Mouse (Mus musculus): ENCODE measurements around the gene Sema4f. TPM values are rescaled to one million over a fixed set of nuclear protein-coding genes. Genes with fewer than 3 reads are reported as not detected.
A peak's percentile ranks its signal among the peaks of the same experiment; 100 is the strongest.

Sema4f gene
- polyA plus RNA-seq, 1 experiment from 2014 or later = 0.56 TPM

- no peaks in the 10 kb centered on the region for H3K9me3 ChIP-seq (ENCODE audit: control insufficient read depth)
- H3K4me1 ChIP-seq (replicated peaks; ENCODE audit: control insufficient read depth, insufficient read depth, low read length) = no peaks in the 10 kb centered on the region
- no peak overlapping the region for H3K9ac ChIP-seq (ENCODE audit: low read depth, low read length)
- TF ChIP-seq CTCF (IDR thresholded peaks at IDR 0.05; ENCODE audit: low read depth) = no peak
- H3K27me3 ChIP-seq (replicated peaks; ENCODE audit: control insufficient read depth, insufficient read depth, low read length) = no peaks in the 10 kb centered on the region
- H3K36me3 ChIP-seq (ENCODE audit: control insufficient read depth, insufficient read depth) = no peaks in the 10 kb centered on the region
- 80% methylated on average over 7 of the region's 7 CpGs for WGBS
- H3K4me3 ChIP-seq (ENCODE audit: low read depth, low read length) = no peak overlapping the region
- H3K4me2 ChIP-seq (replicated peaks; ENCODE audit: low read depth) = no peak overlapping the region
- H3K27ac ChIP-seq (ENCODE audit: low read depth, low read length) = no peak overlapping the region
- no peak for ATAC-seq
These were observed 13.0 kb downstream of the Sema4f start for GRCm38 (mm10) chr6:82926528-82926927.

GRCm38 (mm10) chr6:82926106-82926505 lies 13.5 kb downstream of the Sema4f start:
- H3K4me3 ChIP-seq (ENCODE audit: low read depth, low read length) = no peak overlapping the region
- 71% methylated on average over 10 of the region's 10 CpGs for WGBS
- no peak for ATAC-seq
- no peaks in the 10 kb centered on the region for H3K9me3 ChIP-seq (ENCODE audit: control insufficient read depth)
- H3K27me3 ChIP-seq (replicated peaks; ENCODE audit: control insufficient read depth, insufficient read depth, low read length) = no peaks in the 10 kb centered on the region
- H3K4me2 ChIP-seq (replicated peaks; ENCODE audit: low read depth) = no peak overlapping the region
- no peaks in the 10 kb centered on the region for H3K4me1 ChIP-seq (replicated peaks; ENCODE audit: control insufficient read depth, insufficient read depth, low read length)
- H3K9ac ChIP-seq (ENCODE audit: low read depth, low read length) = no peak overlapping the region
- no peaks in the 10 kb centered on the region for H3K36me3 ChIP-seq (ENCODE audit: control insufficient read depth, insufficient read depth)
- H3K27ac ChIP-seq (ENCODE audit: low read depth, low read length) = no peak overlapping the region
- no peak for TF ChIP-seq CTCF (IDR thresholded peaks at IDR 0.05; ENCODE audit: low read depth)

- no peak overlapping the region for H3K27ac ChIP-seq (ENCODE audit: low read depth, low read length)
These were observed 14.6 kb downstream of the Sema4f start for GRCm38 (mm10) chr6:82925005-82925404.

GRCm38 (mm10) chr6:82921426-82922224 lies 17.9 kb downstream of the Sema4f start:
- Histone ChIP-seq H3K4me3 (ENCODE audit: low read depth, low read length) (no peak overlapping the region), H3K9me3 (ENCODE audit: control insufficient read depth) (no peaks in the 10 kb centered on the region), H3K27me3 (replicated peaks; ENCODE audit: control insufficient read depth, insufficient read depth, low read length) (peaks cover 3% of the 10 kb centered on the region; the same call in 1 of the 2 replicates), H3K27ac (ENCODE audit: low read depth, low read length) (no peak overlapping the region), H3K9ac (ENCODE audit: low read depth, low read length) (no peak overlapping the region), H3K4me1 (replicated peaks; ENCODE audit: control insufficient read depth, insufficient read depth, low read length) (no peaks in the 10 kb centered on the region), H3K36me3 (ENCODE audit: control insufficient read depth, insufficient read depth) (no peaks in the 10 kb centered on the region), H3K4me2 (replicated peaks; ENCODE audit: low read depth) (no peak overlapping the region)
- TF ChIP-seq CTCF (IDR thresholded peaks at IDR 0.05; ENCODE audit: low read depth) = no peak
- ATAC-seq = no peak
- WGBS = 75% methylated on average over 9 of the region's 9 CpGs

More at GRCm38 (mm10) chr6:82925005-82925404, 14.6 kb downstream of the Sema4f start:
- H3K36me3 ChIP-seq (ENCODE audit: control insufficient read depth, insufficient read depth) = no peaks in the 10 kb centered on the region
- no peak overlapping the region for H3K4me3 ChIP-seq (ENCODE audit: low read depth, low read length)
- H3K9me3 ChIP-seq (ENCODE audit: control insufficient read depth) = no peaks in the 10 kb centered on the region
- H3K4me2 ChIP-seq (replicated peaks; ENCODE audit: low read depth) = no peak overlapping the region
- H3K4me1 ChIP-seq (replicated peaks; ENCODE audit: control insufficient read depth, insufficient read depth, low read length) = no peaks in the 10 kb centered on the region
- WGBS = 57% methylated on average over 3 of the region's 3 CpGs
- peak; percentile 51 for TF ChIP-seq CTCF (IDR thresholded peaks at IDR 0.05; ENCODE audit: low read depth)
- H3K9ac ChIP-seq (ENCODE audit: low read depth, low read length) = no peak overlapping the region
- ATAC-seq = no peak
- no peaks in the 10 kb centered on the region for H3K27me3 ChIP-seq (replicated peaks; ENCODE audit: control insufficient read depth, insufficient read depth, low read length)

GRCm38 (mm10) chr6:82919520-82919919 lies 20.0 kb downstream of the Sema4f start:
- 56% methylated on average over 8 of the region's 8 CpGs for WGBS
- Histone ChIP-seq H3K27me3 (replicated peaks; ENCODE audit: control insufficient read depth, insufficient read depth, low read length) (peaks cover 3% of the 10 kb centered on the region; the same call in 1 of the 2 replicates), H3K27ac (ENCODE audit: low read depth, low read length) (no peak overlapping the region), H3K4me3 (ENCODE audit: low read depth, low read length) (no peak overlapping the region), H3K4me2 (replicated peaks; ENCODE audit: low read depth) (no peak overlapping the region), H3K36me3 (ENCODE audit: control insufficient read depth, insufficient read depth) (no peaks in the 10 kb centered on the region), H3K9me3 (ENCODE audit: control insufficient read depth) (no peaks in the 10 kb centered on the region), H3K4me1 (replicated peaks; ENCODE audit: control insufficient read depth, insufficient read depth, low read length) (no peaks in the 10 kb centered on the region), H3K9ac (ENCODE audit: low read depth, low read length) (no peak overlapping the region)
- 0 out of 2 replicates have a peak, but pooled peaks have one; percentile 9 for TF ChIP-seq CTCF (IDR thresholded peaks at IDR 0.05; ENCODE audit: low read depth)
- no peak for ATAC-seq

- H3K36me3 ChIP-seq (ENCODE audit: control insufficient read depth, insufficient read depth) = no peaks in the 10 kb centered on the region
- H3K9me3 ChIP-seq (ENCODE audit: control insufficient read depth) = no peaks in the 10 kb centered on the region
- no peak for TF ChIP-seq CTCF (IDR thresholded peaks at IDR 0.05; ENCODE audit: low read depth)
- no peaks in the 10 kb centered on the region for H3K4me1 ChIP-seq (replicated peaks; ENCODE audit: control insufficient read depth, insufficient read depth, low read length)
- no peak for ATAC-seq
- H3K4me2 ChIP-seq (replicated peaks; ENCODE audit: low read depth) = no peak overlapping the region
- no peak overlapping the region for H3K4me3 ChIP-seq (ENCODE audit: low read depth, low read length)
- H3K27ac ChIP-seq (ENCODE audit: low read depth, low read length) = no peak overlapping the region
- 83% methylated on average over 14 of the region's 14 CpGs for WGBS
- peaks cover 3% of the 10 kb centered on the region; the same call in 1 of the 2 replicates for H3K27me3 ChIP-seq (replicated peaks; ENCODE audit: control insufficient read depth, insufficient read depth, low read length)
- H3K9ac ChIP-seq (ENCODE audit: low read depth, low read length) = no peak overlapping the region
These were observed 21.2 kb downstream of the Sema4f start for GRCm38 (mm10) chr6:82918371-82918770.

Measured in intestine, postnatal 0 days (tissue).